Mouse (Mus musculus) gonadal fat pad, adult 2 months (tissue): ENCODE measurements around the gene Elfn1. TPM values are rescaled to one million over a fixed set of nuclear protein-coding genes. Genes with fewer than 3 reads are reported as not detected.

Source experiments
- DNase-seq: peaks from one replicate; pipeline ENCODE4 v3.0.0-alpha.2; 2012; ENCODE audit warnings: low read depth
- polyA plus RNA-seq: library from polyadenylated mRNA; depleted of rRNA; stranded (reverse); fragments of >200 nt; gene quantifications from 2 replicates; pipeline ENCODE4 v1.2.3, GENCODE M21; 2012

The Elfn1 gene
- polyA plus RNA-seq, 1 experiment = 0.22 TPM

DNA sequence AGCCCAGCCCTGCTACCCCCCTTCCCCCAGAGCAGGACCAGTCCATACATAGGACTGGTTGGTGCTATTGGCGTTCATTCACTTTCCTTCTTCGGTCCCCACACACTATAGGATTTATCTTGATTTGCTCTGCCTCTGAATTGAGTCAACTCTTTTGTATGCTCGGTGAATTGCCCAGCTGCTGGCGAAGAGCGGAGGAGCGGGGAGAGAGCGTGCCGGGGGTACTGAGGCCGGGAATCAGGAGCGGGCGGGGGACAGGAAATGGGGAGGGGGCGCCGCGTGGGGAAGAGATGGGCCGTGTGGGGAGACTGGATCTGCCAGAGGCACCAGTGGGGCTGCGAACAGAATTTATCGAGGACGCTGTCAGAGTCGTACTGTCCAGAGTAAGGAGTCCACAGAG, 3.8 kb downstream of the Elfn1 start:
- DNase-seq = no peak

- no peak for DNase-seq
Observed at GRCm38 (mm10) chr5:139912121-139912771, 4.5 kb downstream of the Elfn1 start.

DNA sequence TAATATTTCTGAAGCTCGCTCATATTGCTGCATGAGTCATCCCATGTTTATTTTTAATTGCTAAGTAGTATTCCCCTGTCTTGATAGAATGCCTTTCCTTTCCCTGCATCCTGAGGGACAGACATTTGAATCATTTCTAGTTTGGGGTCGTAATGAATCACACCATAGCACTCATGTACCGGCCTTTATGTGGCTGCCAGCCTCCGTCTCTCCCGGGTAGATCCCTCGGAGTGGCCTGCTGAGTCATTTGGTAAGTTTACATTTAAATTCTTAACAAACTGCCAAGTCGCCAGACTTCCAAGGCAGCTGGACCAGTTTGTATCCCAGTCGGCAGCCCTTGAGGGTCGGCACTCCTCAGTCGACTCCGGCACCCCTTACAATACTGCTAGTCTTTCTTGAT, 13.9 kb downstream of the Elfn1 start:
- DNase-seq = no peak

- no peak for DNase-seq
Observed at GRCm38 (mm10) chr5:139923867-139924266, 16.1 kb downstream of the Elfn1 start.

DNA sequence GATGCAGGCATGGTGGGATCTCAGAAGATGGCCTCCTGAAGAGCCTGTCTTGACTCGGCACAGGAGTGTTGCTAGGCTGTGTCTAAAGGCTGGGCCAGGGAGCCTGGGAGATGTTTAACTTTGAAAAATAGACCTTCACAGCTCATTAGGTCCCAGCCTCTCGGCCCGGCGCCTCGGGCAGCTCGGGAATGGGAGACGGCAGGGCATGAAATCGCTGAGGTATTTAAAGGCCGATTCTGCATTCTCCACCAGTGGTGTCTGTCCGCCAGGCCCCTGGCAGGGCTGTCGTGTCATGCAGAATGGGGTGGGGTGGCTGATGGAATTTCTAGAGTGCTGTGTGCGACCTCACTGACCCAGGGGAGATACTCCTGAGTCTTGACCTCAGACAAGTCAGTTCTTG, 22.4 kb downstream of the Elfn1 start:
- no peak for DNase-seq

GRCm38 (mm10) chr5:139930927-139931351, 23.2 kb downstream of the Elfn1 start:
- no peak for DNase-seq

- DNase-seq = no peak
Observed at GRCm38 (mm10) chr5:139931947-139932540, 24.3 kb downstream of the Elfn1 start.

DNA sequence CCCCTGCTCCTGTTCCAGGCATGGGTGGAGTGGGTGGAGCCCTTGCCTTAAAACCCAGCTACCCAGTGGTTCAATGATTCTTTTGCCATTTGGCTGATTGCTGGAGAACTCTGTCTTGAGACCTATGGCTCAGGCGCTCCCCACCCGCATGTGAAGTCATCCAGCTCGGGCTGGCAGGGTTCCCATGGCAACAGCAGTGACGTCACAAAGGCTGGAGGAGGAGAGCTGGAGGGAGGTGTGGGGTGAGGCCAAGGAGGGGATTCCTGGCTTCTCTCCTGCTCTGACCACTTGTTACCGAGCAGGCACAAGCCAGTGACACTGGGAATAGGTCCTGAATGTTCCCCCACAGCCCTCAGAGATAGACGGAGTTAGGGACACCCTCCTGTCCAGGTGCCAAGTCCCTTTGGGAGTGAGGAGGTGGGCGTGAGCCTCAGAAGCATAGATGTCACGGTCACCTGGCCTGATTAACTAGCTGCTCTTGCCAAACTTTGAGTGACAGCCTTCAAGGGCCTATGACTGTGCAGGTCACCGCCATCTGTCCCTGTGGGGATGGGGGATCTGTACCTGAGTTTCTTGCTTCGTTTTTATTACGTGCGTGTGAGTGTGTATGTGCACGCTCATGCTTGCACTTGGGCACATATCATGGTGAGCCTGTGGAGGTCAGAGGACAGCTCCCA, 25.0 kb downstream of the Elfn1 start:
- DNase-seq = no peak

DNA sequence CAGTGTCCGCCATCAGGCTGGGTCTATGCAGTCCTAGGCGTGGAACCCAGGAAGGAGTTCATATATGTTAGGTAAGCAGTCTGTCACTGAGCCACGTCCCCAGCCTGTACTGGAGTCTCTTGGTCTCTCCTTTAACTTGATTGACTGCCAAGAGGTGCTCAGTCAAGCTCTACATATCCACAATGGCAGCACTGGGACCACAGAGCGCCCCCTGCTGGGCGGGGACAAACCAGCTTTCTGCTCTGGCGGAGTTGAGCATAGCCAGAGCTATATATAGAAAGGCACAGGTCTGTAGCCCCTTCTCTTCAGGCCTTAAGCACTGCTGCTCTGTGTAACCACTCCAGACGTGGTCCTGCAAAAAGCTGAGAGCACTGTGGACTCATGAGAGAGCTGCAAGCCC, 25.7 kb downstream of the Elfn1 start:
- no peak for DNase-seq

GRCm38 (mm10) chr5:139936431-139936830, 28.7 kb downstream of the Elfn1 start:
- peak; percentile 17 for DNase-seq

DNA sequence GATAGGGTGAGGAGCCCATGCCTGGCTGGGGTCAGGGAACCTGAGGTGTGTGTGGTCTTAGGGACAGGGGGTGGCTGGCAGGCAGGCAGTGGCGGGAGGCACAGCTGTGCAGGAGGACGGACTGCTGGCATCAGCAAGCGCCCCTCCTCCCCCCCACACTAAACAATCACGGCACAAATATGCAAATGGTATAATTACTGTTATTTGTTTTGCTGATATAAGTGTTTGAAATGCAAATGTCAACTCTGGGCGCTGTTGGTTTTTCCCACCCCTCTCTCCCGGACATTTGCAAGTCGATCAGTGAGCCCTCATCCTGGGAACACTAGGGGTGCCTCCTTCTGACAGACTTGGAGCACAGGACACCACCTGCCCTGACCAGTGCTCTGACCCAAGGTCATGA, 37.0 kb downstream of the Elfn1 start:
- no peak for DNase-seq

GRCm38 (mm10) chr5:139945715-139946364, 38.1 kb downstream of the Elfn1 start:
- DNase-seq = no peak

DNA sequence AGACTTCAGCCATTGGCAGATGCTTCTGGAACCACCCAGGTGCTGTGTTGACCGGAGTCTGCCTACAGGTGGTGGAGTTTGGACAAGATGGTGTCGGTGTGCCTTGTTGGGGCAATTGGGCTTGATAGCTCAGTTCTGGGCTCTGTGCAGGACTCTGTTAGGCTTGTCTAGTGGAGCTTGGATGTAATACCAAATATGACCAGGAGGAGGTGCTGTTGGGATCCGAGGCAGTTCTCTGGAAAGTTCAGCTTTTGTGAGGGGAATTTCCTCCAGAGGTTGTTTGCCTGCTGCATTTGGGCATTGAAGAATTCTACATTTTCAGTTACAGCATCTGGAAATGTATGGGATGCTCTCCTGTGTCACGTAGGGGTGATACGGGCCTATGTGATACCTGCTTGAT, 39.7 kb downstream of the Elfn1 start:
- no peak for DNase-seq

DNA sequence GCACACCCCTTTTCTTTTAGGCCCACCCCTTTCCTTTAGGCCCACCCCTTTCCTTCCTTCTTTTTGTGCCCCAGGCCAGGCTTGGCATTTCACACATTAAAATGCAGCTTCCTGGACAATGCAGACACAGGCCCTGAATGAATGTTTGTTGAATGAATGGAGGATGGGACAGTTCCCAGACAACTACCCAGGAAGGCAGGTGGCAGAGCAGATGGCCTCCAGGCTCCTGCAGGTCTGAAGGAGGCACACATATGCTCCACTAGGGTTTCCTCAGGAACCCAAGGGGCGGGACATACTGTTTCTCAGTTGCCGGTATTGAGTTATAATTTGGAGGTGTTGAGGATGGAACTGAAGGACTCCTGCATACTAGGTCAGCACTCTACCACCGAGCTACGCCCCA, 40.8 kb downstream of the Elfn1 start:
- DNase-seq = no peak

DNA sequence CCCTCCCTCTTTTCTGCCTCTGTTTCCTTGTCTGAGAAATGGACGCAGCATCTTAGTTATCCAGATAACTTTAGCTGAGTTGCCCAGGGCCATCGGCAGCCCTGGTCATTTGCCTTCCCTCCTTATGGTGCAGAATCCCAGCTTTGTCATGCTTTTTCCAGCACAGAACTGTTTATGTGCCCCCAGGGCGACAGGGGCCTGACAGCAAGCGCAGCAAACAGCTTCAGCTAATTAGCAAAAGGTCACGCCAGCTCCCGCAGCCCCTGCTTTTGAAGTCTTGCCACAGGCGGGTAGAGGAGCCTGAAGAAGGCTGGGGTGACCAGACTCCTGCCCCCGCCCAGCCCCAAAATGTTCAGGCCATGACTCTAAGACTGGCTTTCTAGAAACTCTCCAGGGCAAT, 41.6 kb downstream of the Elfn1 start:
- no peak for DNase-seq

DNA sequence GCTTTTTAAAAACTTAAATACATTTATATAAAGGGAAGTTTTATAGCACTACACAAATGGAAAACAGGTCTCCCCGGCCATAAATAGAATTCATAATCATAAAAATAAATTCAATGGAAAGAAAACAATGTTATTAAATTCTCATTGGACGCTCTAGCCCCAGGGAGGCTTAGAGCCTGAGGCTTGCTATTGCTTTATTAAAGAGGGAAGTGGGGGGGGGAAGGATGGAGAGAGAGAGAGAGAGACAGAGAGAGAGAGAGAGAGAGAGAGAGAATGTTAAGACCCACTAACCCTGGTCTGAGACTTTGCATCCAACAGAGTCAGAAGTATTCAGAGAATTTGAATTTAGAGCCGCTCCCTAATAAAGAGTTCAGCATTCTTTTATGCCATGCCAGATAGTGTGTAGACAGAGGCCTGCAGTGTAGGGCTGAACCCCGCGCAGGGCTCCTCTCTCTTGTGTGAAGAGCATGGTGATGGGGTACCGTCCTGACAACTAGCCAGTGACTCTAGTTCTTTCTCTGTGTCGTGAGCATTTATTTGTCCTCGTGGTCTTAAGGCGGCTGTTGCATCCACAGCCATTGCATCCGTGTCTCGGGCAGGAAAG, 42.3 kb downstream of the Elfn1 start:
- no peak for DNase-seq

GRCm38 (mm10) chr5:139956859-139957258, 49.1 kb downstream of the Elfn1 start:
- DNase-seq = no peak

DNA sequence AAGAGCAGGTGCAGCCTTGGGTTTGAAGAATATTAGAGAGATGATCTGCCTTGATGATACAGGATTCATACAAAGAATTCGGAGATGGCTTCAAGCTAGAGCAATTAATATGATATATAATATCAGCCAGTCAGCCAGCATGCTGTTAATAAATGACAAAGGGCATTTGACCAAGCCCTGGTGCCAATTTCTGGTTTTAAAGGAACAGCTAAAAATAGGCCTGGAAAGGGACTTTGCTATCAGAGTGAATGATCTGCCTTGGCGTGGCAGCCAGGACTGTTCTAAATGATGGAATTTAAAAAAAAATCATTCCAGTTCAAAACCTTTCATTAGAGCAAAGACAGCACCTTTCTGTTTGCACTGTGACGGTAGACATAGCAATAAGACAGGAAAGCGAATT, 52.0 kb downstream of the Elfn1 start:
- DNase-seq = no peak

GRCm38 (mm10) chr5:139964391-139964790, 56.6 kb downstream of the Elfn1 start:
- DNase-seq = no peak

- no peak for DNase-seq
Observed at GRCm38 (mm10) chr5:139965596-139965995, 57.9 kb downstream of the Elfn1 start.

DNA sequence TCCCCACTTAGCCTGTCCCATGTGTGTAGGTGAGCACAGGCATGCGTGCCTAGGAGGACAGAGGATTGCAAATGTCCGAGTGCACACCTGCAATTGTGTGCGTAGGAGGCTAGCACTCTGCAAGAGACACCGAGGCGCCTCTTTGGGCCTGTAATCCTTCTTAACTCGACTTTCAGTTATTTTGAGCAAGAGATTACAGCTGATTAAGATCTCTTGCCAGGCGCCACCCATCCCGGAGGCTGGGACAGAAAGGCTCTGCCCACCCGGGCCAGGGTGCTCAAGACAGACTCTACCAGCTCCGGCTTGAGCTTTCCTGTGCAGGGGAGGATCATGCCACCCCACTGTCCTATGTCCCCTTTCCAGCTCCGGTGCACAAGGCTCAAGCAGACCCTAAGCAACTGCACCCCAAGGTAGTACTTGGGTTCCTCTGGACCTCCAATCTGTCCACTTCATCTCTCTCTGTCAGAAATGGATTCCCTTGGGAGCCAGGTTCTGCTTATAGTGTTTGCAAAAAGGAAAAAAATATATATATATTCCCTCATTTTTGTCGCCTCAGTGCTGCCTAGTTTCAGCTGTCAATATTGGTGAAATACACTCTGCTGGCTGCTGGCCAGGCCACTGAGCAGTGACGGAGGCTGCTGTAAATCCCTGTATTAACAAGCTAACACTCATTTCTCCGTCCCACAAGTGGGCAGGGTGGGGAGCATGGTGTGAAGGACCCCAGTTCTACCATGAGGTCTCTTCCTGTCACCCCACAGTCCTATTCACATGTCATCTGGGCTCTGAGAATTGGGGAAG, 61.6 kb downstream of the Elfn1 start:
- DNase-seq = no peak
